Mouse (Mus musculus): ENCODE measurements at regions not wholly inside any gene's neighbourhood (a gene's known extent, or its start where the extent isn't known, plus 50 kb on each side); places are given as distances from the start of the nearest gene placed in this dataset.
"Not testable (repeated sequence)": the region's sequence is repeated elsewhere in the genome, so short reads cannot be mapped to it uniquely, and the experiment has no call there.

DNA sequence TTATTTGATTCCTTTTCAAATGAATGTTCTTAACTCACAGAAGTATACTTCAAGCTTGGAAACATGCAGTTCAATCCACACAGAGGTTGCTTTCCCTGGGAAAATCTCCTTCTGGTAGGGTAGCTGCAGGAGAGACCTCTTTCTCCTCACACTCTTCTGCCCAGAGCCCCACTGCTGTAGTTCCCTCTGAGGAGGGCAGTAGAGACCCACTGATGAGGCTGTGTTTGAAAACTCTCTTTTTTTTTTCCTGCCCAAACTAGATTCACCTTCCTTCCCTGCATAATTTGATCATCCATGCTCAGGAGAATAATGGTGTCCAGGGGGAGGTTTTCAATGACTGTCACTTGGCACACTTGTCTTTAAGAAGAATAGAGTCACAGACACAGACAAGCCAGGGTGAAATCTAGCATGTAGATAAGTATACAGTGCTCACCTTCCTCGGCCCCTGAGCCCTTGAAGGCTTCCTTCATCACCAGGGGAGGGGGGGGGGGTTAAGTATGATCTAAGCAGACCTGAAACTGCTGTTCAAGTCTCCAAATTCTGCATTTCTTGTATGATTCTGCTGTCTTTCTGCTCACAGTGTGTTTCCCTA lies 457.3 kb upstream of the Nrsn1 start:
- DNase-seq (ENCODE audit: low read depth, low spot score): no peak

DNA sequence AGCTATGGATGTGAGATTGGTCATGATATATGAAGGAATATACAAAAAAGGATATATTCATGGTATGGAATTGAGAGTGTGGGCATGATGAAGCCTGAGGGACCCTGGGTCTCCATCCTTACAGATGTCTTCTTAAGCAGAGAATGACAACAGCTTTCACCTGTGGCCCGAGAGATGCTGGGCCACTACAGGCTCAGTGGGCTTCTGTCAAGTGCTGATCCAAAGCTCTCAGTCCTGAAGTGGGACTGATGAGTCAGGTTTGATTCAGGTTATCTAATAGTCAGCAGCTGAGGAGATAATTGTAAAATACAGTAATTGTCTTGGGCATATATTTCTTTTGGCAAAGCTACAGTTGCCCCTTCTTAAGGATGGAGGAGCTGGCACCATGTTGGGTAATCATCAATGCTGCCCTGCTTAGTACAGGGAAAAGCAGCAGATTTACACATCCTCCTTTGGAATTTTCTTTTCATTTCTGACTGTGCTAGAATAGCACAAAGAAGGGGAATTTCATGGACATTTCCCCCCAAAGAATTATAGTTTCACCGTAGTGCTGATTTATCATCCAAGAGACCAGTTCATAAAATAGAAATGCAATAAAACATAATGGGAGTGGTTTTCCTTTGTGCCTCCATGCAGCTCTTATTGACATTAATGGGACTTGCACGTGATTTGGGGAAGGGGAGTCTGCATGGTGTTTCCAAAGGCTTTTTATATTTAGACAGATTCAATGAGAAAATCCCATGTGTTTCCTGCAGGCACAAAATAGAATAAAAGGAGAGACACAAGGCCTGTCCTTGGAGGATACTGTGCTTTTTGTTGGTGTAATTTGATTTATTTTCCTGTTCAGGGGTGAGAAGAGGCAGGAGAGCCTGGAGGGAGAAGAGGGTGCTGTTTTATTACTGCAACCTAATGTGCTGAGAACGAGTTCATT lies 452.6 kb upstream of the Nrsn1 start:
- DNase-seq (ENCODE audit: low read depth, low spot score): no peak

DNA sequence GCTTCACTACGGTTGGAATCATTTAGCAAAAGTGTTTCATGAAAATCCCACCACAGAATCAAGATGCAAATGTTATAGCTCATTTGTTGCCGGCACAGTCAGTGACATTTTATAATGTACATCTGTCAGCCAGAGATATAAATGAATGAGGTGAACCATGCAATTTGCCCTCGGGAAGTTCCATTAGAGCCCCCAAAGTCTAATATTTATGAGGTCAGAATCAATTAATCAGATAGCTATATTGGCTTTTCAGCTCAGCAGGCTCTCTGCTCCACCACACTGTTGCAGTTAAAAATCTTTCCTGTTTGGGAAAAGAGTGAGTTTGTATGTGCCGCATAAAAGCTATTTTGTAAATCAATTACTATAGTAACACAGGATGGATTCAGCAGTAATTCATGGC lies 430.7 kb upstream of the Nrsn1 start:
- DNase-seq (ENCODE audit: low read depth, low spot score): no peak

DNA sequence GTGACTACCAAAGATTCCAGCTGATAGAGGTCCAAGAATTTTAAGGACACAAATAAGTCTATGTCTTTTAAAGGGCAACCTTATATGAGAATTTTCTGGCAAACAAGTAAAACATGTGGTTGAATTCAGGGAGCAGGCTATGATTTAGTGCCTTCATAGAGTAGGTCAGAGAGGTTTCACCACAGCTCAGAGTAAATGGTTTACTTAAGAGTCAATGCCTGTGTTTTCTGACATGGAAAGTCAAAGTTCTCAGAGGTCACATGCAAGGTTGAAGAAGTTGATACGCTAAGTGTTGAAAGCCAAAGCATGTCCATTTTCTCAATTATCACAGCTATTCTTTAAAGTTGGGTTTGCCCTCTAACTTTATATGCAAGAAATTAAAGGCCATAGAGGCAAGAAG lies 425.7 kb upstream of the Nrsn1 start:
- no peak for DNase-seq (ENCODE audit: low read depth, low spot score)

DNA sequence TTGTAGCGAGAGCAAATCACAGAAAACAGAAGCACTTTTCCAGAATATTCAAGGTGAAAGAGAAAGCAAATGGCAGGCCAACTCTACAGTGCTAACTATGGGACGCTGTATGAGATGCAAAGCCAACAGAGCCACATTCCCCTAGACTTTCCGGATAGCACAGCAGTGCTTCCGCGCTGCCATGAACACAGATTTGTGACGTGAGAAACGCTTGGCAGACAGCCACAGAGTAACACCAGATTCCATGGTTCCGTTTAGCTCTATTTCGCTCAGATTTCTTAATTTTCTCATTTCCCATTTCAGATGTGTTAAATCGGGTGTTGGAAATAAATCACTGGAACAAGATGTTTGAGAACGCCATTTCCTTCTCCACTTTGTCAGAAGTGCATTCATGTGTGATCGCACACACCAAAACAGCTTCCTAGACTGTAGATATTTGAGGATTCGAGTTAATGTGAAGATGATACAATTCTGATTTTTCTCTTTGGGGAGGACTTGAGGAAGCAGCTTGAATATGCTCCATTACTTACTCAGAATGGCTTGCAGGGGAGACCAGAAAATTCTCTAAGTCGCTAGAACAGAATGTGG lies 424.8 kb upstream of the Nrsn1 start:
- peak; percentile 59 for DNase-seq (ENCODE audit: low read depth, low spot score)

DNA sequence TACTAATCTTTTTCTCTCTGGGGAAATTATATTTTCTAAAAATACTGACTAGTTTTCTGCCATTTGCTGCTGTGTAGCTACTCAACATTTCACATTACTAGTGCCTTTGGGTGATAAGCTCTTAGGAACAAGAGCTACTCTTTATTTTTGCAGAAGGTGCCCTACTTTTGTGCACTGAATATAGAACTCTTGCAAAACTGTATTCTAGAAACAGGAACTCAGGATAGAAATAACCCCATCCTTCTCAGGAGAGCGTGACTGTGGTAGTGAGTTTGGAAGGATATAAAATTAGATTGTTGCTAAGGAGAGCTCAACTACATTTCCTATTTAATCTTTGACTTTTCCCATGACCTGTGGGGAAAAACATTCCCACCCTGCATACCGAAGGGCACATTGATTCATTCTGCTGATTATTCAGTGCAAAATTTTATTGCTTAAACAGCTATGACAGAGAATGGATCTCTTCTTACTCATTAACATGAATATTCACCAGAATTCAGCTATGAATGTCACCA lies 408.0 kb upstream of the Nrsn1 start:
- DNase-seq (ENCODE audit: low read depth, low spot score): peak; percentile 88

DNA sequence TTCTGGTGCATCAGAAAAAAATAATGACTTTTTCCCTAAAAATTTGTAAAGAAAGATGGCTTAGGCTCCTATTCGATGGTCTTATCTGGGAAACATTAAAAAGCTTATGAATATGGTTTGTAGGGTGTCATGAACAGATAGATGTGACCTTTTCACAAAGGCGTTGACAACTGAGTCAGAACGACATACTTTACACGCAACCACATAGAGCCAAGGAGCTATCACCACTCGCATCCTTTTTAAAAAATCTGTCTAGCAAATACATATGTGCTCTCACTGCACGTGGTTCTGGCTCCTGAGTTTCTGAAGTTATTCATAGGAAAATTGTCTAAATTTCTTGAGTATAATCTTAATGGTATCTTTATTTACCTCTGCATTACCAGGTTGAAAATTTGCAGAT lies 404.9 kb upstream of the Nrsn1 start:
- no peak for DNase-seq (ENCODE audit: low read depth, low spot score)

DNA sequence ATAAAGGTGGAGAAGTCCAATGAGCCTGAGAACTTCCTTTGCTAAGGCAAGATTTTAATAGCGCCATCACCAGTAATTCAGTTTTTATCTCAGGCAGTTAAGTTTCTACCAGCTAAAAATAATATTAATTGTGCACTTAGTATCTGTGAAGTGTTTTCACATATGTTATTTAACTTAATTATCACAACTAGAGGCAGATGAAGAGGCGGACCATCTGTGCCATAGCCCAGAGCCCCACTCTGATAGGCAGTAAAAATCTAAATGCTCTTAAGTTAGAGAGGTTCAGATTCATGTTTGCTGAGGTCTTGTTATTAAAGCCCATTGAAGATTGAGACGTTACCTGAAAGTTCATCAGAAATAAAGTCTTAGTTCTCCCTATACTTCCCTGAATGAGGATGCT lies 395.7 kb upstream of the Nrsn1 start:
- DNase-seq (ENCODE audit: low read depth, low spot score): no peak

DNA sequence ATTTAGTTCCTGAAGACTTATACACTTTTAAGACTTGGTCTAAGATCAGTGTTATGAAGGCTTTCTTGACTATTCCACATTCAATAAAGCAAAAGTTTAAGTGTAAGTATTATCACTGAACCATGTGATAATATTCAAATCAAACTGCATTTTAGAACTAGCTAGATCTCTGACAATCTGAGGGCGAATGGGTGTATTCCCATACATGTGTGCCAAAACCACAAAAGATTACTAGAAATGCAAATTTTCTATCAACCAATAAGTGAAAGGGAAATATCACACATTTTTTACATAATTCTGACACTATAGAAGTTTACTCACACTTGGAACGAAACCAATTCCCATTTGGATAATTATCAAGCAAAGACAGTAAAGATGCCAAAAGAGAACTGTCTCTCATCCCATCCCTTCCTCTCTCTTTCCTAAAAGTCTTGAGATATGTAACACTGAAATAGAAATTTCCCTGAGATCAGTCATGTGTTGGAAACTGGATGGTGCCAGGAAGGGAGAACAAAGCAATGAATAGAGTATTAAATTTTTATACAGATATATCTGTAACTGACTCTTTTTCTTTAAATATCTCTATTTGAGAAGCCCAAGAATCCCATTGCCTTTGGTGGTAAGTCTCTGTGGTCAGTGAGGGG lies 394.8 kb upstream of the Nrsn1 start:
- no peak for DNase-seq (ENCODE audit: low read depth, low spot score)

DNA sequence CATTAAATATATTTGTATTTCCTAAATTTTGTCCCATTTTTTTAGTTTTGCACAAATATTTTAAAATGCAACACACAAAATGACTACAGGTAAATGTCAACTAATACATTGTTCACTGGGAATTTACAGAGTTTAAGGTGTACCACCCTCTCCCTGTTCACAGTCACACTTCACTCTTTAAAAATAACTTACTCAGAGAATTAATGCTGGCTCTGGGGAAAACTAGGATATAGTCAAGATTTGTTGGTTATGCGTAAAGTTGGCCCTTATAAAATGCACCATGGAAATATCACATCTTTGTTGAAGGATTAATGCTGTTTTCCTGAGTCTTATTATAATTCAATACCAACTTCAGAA lies 378.1 kb upstream of the Nrsn1 start:
- no peak for DNase-seq (ENCODE audit: low read depth, low spot score)

DNA sequence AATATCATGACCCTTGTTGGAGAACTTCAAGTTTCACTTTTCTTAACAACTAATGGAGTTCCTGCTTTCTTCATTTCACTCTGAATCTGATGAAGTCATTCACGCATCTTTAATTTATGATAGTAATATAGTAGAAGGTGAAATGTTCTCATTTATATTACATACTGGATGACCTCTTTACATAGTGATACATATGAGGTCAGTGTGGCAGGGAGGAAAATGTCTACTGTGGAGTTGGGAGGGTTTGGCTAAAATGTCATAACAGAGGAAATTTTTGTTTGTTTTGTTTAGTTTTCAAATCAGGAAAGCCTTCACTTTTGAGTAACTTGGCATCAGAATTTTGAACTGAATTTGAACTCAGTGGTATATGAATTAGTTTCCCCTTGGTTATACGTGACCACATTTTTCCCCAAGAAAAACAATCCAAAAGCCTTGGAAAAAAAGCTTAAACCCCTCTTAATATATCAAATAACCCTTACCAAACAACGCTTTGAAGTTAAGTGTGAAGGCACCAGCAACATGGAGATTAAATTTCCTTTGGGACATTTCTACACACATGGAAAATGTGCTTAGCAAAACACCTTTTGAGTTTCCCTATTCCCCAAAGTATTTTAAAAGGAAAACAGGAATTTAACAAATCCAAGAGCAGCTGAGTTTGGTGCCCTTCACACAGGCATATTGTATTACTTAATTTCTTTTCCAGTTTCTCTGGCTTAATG lies 377.6 kb upstream of the Nrsn1 start:
- no peak for DNase-seq (ENCODE audit: low read depth, low spot score)

DNA sequence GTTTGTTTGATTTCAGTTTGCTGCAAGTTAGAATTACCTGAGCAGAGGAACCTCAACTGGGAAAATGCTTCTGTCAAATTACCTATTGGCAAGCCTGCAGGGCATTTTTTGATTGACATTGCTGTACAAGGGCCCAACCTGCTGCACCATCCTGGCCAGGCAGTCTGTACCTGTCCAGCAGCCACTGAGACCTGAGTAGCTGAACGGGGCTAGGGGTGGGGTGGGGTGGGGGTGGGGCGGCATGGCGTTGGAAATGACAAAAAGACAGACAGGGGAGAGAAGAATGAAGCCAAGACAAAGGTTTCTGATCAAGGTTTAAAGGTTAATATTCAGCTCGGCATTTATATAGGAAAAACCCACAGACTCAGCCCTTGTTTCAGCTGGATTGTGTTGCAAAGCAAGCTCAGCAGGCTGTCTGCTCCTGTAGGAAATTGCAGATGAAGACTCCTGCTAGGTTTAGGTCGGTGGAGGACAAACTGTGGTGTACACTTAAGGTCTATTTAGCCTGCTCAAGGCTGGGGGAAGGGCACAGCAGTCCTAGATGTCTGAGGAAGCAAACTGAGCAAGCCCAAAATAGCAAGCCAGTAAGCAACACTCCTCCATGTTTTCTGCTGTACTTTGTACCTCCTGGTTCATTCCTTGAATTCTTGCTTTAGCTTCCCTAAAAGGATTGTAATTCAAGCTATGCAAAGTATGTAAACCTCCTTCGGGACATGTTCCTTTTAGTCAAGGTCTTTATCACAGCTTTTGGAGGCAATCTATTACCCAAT lies 369.4 kb upstream of the Nrsn1 start:
- DNase-seq (ENCODE audit: low read depth, low spot score): peak; percentile 6

DNA sequence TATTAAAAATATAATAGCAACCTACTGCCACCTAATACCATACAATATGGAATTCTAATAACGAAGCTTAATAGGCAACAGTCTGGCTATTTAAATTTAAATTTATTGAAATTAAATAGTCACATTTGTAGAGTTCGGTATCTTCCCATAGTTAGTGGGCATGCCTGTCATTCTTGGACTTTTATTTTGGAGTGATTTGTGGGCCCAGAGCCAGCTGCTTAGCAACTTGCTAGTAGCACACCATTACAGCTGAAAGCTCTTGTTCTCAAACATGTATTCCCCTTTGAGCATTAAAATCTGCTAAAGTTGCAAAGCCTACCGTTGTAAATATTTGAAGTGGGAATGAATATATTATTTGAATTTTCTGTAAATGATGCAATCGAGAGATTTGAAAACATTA lies 359.2 kb upstream of the Nrsn1 start:
- DNase-seq (ENCODE audit: low read depth, low spot score): no peak

DNA sequence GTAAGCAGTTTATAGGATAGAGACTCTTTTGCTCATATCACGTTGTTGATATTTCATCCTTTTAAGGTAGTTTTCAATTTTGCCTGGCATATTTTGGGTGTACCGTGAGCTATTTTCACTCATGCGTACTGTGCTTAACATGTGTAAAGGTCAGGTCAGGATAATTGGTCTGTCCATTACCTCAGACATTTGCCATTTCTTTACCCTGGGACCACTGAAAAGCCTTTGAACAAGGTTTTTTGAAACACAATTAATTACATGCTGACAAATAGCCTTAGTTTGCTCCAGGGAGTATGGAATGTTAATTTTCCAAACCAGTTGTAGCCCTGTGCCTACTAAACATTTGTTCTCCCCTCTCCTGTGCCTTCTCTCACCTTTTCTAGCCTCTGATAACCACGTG lies 347.3 kb upstream of the Nrsn1 start:
- no peak for DNase-seq (ENCODE audit: low read depth, low spot score)

DNA sequence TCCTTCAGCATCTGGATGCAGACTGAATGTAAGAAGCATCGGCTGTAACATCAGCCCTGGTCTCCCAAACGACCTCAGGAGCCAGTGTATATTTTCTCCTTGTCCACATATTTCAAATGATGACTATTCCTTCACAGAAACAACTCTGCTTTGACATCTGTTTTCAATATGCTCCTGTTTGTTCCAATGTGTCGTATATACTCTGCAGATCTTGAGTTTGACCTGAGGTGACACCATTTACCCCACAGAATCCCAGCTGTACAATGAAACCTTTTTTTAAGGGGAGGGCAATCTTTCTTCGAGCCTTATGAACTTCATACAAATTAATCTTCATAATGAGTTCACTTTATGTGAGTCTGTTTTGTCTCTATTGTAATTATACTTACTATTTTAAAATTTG lies 341.7 kb upstream of the Nrsn1 start:
- no peak for DNase-seq (ENCODE audit: low read depth, low spot score)

DNA sequence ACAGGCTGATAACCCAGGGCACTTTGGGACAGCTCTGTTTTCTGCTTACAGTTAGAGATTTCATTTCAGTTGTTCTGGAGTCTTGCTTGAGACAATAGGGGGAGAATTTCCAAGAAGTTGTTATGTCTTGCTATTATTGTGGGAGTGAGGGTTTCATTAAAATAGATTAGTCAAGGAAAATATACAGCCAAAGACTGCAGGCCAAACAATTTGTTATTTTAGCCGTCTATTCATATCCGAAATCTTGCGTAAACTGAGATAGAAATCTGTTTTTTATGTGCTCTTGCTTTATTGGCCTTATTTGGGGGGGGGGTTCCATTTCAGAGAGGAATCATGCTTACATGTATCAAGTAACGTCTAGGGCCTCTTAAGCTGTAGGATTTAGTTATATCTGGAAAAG lies 339.3 kb upstream of the Nrsn1 start:
- DNase-seq (ENCODE audit: low read depth, low spot score): no peak

DNA sequence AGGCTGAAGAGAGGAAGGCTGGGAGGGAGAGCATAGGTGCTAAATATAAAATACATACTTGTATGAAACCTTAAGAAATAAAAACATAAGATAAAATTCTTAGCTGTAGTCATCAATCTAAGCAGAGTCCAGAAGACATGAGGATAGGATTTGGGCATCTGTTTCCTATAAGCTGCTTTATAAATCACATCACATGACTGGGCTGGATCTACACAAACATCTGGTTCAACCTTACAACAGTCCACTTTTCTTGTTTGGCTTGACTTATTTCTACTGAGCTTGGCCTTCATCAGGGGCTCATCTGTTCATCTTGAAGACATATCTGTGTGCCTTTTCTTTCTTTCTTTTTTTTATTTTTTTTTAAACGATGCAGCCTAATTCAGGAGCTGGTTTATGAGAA lies 338.9 kb upstream of the Nrsn1 start:
- DNase-seq (ENCODE audit: low read depth, low spot score): no peak

DNA sequence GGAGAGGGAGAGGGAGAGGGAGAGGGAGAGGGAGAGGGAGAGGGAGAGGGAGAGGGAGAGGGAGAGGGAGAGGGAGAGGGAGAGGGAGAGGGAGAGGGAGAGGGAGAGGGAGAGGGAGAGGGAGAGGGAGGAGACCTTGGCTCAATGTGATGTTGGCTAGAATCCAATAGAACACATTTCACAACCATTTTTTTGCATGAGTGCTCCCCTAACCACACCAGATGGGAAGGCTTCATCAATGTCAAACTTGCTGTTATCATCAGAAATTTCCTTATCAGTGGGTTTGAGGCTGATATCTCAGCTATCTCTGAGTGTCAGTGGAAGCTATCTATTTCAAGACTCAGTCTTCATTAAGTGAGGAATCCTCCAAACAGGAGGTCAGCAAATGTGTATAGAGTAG lies 331.0 kb upstream of the Nrsn1 start:
- DNase-seq (ENCODE audit: low read depth, low spot score): not testable (repeated sequence)

DNA sequence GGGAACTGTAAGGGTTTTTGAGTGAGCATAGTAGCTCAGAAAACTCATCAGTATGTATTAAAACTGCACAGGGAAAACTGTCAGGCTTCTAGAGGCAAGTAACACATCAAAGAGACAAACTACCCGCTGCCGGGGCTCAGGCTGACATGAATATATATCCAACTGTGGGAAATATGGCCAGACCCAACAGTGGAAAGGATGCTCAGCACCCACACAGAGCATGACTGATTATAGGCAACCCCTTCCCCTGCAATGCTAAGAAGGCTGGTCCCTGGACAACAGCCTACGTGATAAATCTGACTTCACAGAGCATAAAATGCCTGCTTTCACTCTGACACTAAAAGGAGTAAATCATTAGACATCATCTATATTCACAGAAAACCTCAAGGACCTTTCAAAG lies 324.3 kb upstream of the Nrsn1 start:
- DNase-seq (ENCODE audit: low read depth, low spot score): no peak

DNA sequence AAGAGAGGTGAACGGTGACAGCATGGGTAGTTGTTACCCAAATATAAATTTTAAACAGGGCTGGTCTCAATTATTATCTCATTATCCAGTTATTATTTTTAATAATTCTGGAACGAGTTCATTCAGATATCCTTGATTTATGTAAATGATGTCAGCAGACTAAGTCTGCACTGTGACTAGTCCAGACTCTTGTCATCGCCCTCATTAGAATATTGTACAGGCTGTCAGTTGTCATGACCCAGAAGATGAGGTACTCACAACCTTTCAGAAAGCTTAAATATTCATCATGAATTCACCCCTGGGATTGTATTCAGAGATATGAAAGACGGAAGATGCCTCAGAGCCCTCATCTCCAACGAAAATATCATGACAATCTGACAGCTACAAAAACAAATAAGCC lies 300.3 kb upstream of the Nrsn1 start:
- no peak for DNase-seq (ENCODE audit: low read depth, low spot score)

DNA sequence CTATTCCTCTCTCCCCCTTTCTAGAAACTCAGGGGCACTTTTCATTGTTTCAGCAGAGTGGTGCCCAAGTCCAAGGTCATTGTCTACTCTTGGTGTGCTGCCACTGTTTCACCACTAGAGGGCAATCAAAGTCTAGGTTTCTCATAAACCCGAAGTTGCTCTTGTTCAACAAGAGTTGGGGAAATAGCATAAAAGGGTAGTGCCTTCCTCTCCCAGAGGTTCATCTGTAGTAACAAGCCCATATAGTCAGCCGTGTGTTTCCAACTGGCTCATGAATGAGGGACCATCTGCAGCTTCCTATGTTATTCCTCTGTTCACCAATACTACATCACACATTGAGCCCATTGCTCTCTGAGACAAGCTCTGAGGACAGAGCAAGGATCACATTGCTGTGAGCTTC lies 292.4 kb upstream of the Nrsn1 start:
- DNase-seq (ENCODE audit: low read depth, low spot score): peak; percentile 43

Measured in telencephalon, adult 2 months (tissue).